Mouse (Mus musculus): Measurements from ENCODE around the gene Plekhj1. TPM values are rescaled to one million over a fixed set of nuclear protein-coding genes. Genes with fewer than 3 reads are reported as not detected.

Gene Plekhj1
- polyA plus RNA-seq, 1 experiment from 2014 or later: 75.4 TPM

DNA sequence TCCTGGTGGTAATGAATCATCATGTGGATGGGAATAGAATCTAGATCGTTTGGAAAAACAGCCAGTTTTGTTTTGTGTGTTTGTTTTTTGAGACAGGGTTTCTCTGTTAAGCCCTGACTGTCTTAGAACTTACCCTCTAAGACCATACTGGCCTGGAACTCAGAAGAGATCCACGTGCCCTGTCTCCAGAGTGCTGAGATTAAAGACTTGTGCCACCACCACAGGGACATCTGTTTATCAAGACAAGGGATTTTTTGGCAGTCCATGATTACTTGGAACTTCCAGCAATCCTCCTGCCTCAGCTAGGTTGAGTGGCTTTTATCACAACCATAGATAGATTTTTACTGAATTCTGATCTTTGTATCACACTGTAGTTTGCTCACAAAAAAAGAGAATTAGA is 26.4 kb upstream of the Plekhj1 start:
- H3K4me1 ChIP-seq (ENCODE audit: control insufficient read depth in 2 of 2, insufficient read depth in 2 of 2, low read length in 2 of 2): peaks cover 2 to 17% of the 10 kb centered on the region in 2 experiments; a peak in 3 of 4 replicates
- H3K36me3 ChIP-seq (ENCODE audit: control insufficient read depth, insufficient read depth, low read length): peaks cover 20% of the 10 kb centered on the region
- 72% methylated on average over 2 of the region's 2 CpGs for WGBS
- H3K4me2 ChIP-seq (ENCODE audit: low read length): no peak overlapping the region
- H3K27me3 ChIP-seq (ENCODE audit: control insufficient read depth, insufficient read depth, low read length): no peaks in the 10 kb centered on the region
- ATAC-seq (ENCODE audit: insufficient number of reproducible peaks, insufficient read depth, low FRiP score, low read depth): no peak
- H3K27ac ChIP-seq (replicated peaks in 1 of 2; ENCODE audit: control insufficient read depth in 1 of 2, insufficient read depth in 1 of 2, low read depth in 2 of 2, low read length in 2 of 2): no peak overlapping the region; a peak in 1 of 4 replicates
- no peak overlapping the region for H3K9ac ChIP-seq (ENCODE audit: low read length)
- H3K4me3 ChIP-seq (ENCODE audit: control insufficient read depth in 1 of 2, insufficient read depth in 1 of 2, low read depth in 1 of 2, low read length in 2 of 2): no peak overlapping the region
- no peaks in the 10 kb centered on the region for H3K9me3 ChIP-seq (ENCODE audit: control insufficient read depth, low read length)

DNA sequence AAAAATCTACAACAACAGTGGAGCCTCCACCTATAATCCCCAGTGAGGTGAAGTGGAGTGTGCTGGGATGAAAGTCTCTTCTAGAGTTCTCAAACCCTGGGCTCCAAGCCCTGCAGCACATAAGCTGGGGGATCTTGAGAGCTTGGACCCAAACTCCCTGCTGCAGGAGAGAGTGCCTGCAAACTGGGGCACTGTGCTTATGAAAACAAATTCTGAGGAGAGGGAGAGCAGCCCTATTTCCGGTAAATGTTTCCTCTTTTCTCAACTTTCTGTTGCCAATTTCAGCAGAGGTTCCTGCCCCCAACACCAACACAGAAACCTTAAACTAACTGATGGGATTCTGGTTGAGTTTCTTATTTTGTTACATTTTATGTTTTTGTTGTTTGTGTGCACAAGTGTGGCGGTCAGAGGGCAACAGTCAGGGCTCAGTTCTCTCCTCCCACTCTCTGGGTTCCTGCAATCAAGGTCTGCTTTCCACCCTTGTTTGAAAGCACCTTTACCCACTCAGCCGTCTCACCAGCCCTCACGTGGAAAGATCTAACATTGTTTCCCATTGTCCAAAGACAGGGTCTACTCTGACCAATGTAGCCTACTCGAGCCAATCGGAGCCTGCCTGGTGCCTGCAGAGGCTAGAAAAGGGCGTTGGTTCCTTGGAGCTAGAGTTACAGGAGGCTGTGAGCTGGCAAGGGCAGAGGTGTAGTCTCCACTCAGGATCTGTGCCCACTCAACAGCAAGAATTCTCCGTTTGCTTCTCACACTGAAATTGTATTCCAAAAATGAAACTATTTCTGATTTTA is 25.6 kb upstream of the Plekhj1 start:
- H3K27ac ChIP-seq (replicated peaks in 1 of 2; ENCODE audit: control insufficient read depth in 1 of 2, insufficient read depth in 1 of 2, low read depth in 2 of 2, low read length in 2 of 2): peak overlapping the region in 1 of 2 experiments; percentile 36; a peak in 2 of 4 replicates
- ATAC-seq (ENCODE audit: insufficient number of reproducible peaks, insufficient read depth, low FRiP score, low read depth): no peak
- WGBS: 56% methylated on average over 8 of the region's 8 CpGs

DNA sequence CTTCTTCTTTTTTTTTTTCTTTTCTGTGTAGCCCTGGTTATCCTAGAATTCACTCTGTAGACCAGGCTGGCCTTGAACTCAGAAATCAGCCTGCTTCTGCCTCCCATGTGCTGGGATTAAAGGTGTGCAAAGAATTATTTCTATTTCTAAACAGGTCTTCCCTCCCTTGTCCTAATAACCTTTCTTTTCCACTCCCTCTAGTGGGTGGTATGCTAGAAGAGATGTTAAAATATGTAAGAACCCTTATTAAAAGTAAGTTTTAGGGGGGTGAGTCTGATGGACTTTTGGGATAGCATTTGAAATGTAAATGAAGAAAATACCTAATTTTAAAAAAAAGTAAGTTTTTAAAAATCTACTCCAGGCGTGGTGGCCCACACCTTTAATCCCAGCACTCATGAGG is 24.9 kb upstream of the Plekhj1 start:
- no peak overlapping the region for H3K4me2 ChIP-seq (ENCODE audit: low read length)
- no peaks in the 10 kb centered on the region for H3K27me3 ChIP-seq (ENCODE audit: control insufficient read depth, insufficient read depth, low read length)
- 80% methylated on average over 1 of the region's 1 CpGs for WGBS
- peaks cover 2 to 9% of the 10 kb centered on the region in 2 experiments; a peak in 3 of 4 replicates for H3K4me1 ChIP-seq (ENCODE audit: control insufficient read depth in 2 of 2, insufficient read depth in 2 of 2, low read length in 2 of 2)
- no peaks in the 10 kb centered on the region for H3K9me3 ChIP-seq (ENCODE audit: control insufficient read depth, low read length)
- H3K36me3 ChIP-seq (ENCODE audit: control insufficient read depth, insufficient read depth, low read length): peaks cover 7% of the 10 kb centered on the region; the same call in 1 of the 2 replicates
- H3K9ac ChIP-seq (ENCODE audit: low read length): no peak overlapping the region
- no peak for ATAC-seq (ENCODE audit: insufficient number of reproducible peaks, insufficient read depth, low FRiP score, low read depth)
- H3K4me3 ChIP-seq (ENCODE audit: control insufficient read depth in 1 of 2, insufficient read depth in 1 of 2, low read depth in 1 of 2, low read length in 2 of 2): no peak overlapping the region
- no peak overlapping the region for H3K27ac ChIP-seq (replicated peaks in 1 of 2; ENCODE audit: control insufficient read depth in 1 of 2, insufficient read depth in 1 of 2, low read depth in 2 of 2, low read length in 2 of 2)

More for the DNA sequence above, 25.6 kb upstream of the Plekhj1 start:
- H3K4me1 ChIP-seq (ENCODE audit: control insufficient read depth in 2 of 2, insufficient read depth in 2 of 2, low read length in 2 of 2): peaks cover 2 to 11% of the 10 kb centered on the region in 2 experiments; a peak in 3 of 4 replicates
- no peaks in the 10 kb centered on the region for H3K27me3 ChIP-seq (ENCODE audit: control insufficient read depth, insufficient read depth, low read length)
- H3K4me2 ChIP-seq (ENCODE audit: low read length): no peak overlapping the region
- H3K9ac ChIP-seq (ENCODE audit: low read length): no peak overlapping the region
- H3K36me3 ChIP-seq (ENCODE audit: control insufficient read depth, insufficient read depth, low read length): peaks cover 12% of the 10 kb centered on the region
- H3K4me3 ChIP-seq (ENCODE audit: control insufficient read depth in 1 of 2, insufficient read depth in 1 of 2, low read depth in 1 of 2, low read length in 2 of 2): no peak overlapping the region
- H3K9me3 ChIP-seq (ENCODE audit: control insufficient read depth, low read length): no peaks in the 10 kb centered on the region

DNA sequence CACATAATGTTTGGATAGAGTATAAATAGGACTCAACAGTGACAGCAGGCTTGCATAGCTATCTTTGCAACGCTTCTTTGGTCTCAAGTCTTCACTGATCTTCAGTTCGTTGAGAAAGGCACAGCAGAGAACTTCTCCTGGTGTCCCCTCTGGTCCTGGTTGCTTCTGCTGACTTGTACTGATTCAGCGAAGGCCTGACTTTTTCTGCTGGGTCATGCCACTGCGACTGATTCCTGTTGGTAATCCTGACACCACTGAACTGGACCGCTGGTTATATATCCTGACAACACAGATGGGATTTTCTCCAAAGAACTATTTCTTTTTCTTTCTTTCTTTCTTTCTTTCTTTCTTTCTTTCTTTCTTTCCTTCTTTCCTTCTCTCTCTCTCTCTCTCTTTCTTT is 24.1 kb upstream of the Plekhj1 start:
- Histone ChIP-seq H3K4me2 (ENCODE audit: low read length) (no peak overlapping the region), H3K4me3 (ENCODE audit: control insufficient read depth in 1 of 2, insufficient read depth in 1 of 2, low read depth in 1 of 2, low read length in 2 of 2) (no peak overlapping the region), H3K9me3 (ENCODE audit: control insufficient read depth, low read length) (no peaks in the 10 kb centered on the region), H3K36me3 (ENCODE audit: control insufficient read depth, insufficient read depth, low read length) (0 out of 2 replicates have a peak, but pooled peaks cover 1% of the 10 kb centered on the region), H3K4me1 (ENCODE audit: control insufficient read depth in 2 of 2, insufficient read depth in 2 of 2, low read length in 2 of 2) (peaks cover 0 to under 1% of the 10 kb centered on the region in 2 experiments; a peak in 2 of 4 replicates), H3K9ac (ENCODE audit: low read length) (no peak overlapping the region), H3K27me3 (ENCODE audit: control insufficient read depth, insufficient read depth, low read length) (no peaks in the 10 kb centered on the region), H3K27ac (replicated peaks in 1 of 2; ENCODE audit: control insufficient read depth in 1 of 2, insufficient read depth in 1 of 2, low read depth in 2 of 2, low read length in 2 of 2) (no peak overlapping the region)
- WGBS: 83% methylated on average over 5 of the region's 5 CpGs
- no peak for ATAC-seq (ENCODE audit: insufficient number of reproducible peaks, insufficient read depth, low FRiP score, low read depth)

DNA sequence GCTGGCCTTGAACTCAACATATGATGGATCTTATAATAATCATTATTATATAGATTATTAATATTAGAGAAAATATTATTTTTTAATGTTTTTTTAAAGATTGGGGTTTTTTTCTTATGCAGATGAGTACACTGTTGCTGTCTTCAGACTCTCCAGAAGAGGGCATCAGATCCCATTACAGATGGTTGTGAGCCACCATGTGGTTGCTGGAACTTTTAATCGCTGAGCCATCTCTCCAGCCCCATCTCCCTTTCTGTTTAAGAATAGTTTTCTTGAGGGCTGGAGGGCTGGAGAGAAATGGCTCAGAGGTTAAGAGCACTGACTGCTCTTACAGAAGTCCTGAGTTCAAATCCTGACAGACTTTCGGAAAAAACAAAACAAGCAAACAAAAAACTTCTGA is 23.6 kb upstream of the Plekhj1 start:
- no peak overlapping the region for H3K27ac ChIP-seq (replicated peaks in 1 of 2; ENCODE audit: control insufficient read depth in 1 of 2, insufficient read depth in 1 of 2, low read depth in 2 of 2, low read length in 2 of 2)
- no peak for ATAC-seq (ENCODE audit: insufficient number of reproducible peaks, insufficient read depth, low FRiP score, low read depth)
- no peaks in the 10 kb centered on the region for H3K36me3 ChIP-seq (ENCODE audit: control insufficient read depth, insufficient read depth, low read length)
- WGBS: 36% methylated on average over 2 of the region's 2 CpGs
- no peaks in the 10 kb centered on the region for H3K4me1 ChIP-seq (ENCODE audit: control insufficient read depth in 2 of 2, insufficient read depth in 2 of 2, low read length in 2 of 2)
- H3K27me3 ChIP-seq (ENCODE audit: control insufficient read depth, insufficient read depth, low read length): no peaks in the 10 kb centered on the region
- no peak overlapping the region for H3K4me2 ChIP-seq (ENCODE audit: low read length)
- H3K9ac ChIP-seq (ENCODE audit: low read length): no peak overlapping the region
- H3K4me3 ChIP-seq (ENCODE audit: control insufficient read depth in 1 of 2, insufficient read depth in 1 of 2, low read depth in 1 of 2, low read length in 2 of 2): no peak overlapping the region
- H3K9me3 ChIP-seq (ENCODE audit: control insufficient read depth, low read length): no peaks in the 10 kb centered on the region

DNA sequence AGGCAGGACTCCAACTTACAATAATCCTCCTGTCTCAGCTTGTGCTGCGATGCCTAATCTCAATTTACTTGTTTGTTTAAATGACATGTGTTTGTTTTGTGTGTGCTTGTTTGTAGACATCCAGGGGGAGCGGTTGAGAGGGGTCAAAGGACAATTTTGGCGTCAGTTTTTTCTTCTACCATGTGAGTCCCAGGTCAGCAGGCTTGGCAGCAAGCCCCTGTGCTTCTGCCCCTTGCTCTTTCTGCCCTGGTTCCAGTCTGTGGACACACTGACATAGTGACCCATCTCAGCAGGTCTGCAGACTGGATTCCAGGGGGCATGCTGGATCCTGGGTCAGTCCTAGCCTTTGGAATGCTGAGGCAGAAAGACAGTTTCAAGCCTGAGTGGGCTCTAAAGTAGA is 21.0 kb upstream of the Plekhj1 start:
- ATAC-seq (ENCODE audit: insufficient number of reproducible peaks, insufficient read depth, low FRiP score, low read depth): no peak
- no peak overlapping the region for H3K4me3 ChIP-seq (ENCODE audit: control insufficient read depth in 1 of 2, insufficient read depth in 1 of 2, low read depth in 1 of 2, low read length in 2 of 2)
- no peak overlapping the region for H3K4me2 ChIP-seq (ENCODE audit: low read length)
- H3K36me3 ChIP-seq (ENCODE audit: control insufficient read depth, insufficient read depth, low read length): no peaks in the 10 kb centered on the region
- WGBS: 43% methylated on average over 3 of the region's 3 CpGs
- no peaks in the 10 kb centered on the region for H3K27me3 ChIP-seq (ENCODE audit: control insufficient read depth, insufficient read depth, low read length)
- no peaks in the 10 kb centered on the region for H3K4me1 ChIP-seq (ENCODE audit: control insufficient read depth in 2 of 2, insufficient read depth in 2 of 2, low read length in 2 of 2)
- no peak overlapping the region for H3K9ac ChIP-seq (ENCODE audit: low read length)
- H3K9me3 ChIP-seq (ENCODE audit: control insufficient read depth, low read length): no peaks in the 10 kb centered on the region
- H3K27ac ChIP-seq (replicated peaks in 1 of 2; ENCODE audit: control insufficient read depth in 1 of 2, insufficient read depth in 1 of 2, low read depth in 2 of 2, low read length in 2 of 2): no peak overlapping the region

DNA sequence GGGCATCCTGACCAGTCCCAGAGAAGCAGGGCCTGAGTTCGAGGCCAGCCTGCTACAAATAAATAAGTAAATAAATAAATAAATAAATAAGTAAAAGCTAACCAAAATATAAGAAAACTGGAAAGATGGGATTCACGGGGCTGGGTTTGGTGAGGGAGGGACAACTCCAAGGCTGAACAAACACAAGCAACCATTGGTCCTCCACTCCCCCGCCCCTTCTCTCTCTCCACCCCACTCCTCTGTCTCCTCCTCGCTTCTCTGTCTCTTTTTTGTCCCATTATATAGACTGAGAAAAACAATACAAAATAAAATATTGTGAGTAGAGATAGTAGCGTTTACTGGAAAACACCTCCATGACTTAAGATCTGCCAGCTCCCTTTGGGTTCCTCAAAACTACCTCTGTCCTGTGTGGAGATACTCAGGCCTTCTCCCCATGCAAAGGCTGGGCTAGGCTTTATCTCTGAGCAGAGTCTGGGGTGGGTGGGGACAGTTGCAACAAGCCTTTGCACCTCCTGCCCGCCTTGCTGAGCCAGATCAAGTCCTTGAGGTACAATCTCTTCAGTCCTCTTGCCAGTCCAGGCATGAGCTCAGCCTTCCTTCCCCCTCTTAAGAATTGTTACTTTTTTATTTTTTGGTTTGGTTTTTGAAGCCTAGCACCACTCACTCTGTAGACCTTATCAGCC is 20.3 kb upstream of the Plekhj1 start:
- Histone ChIP-seq H3K4me3 (ENCODE audit: control insufficient read depth in 1 of 2, insufficient read depth in 1 of 2, low read depth in 1 of 2, low read length in 2 of 2) (no peak overlapping the region), H3K4me2 (ENCODE audit: low read length) (no peak overlapping the region), H3K36me3 (ENCODE audit: control insufficient read depth, insufficient read depth, low read length) (no peaks in the 10 kb centered on the region), H3K9ac (ENCODE audit: low read length) (no peak overlapping the region), H3K4me1 (ENCODE audit: control insufficient read depth in 2 of 2, insufficient read depth in 2 of 2, low read length in 2 of 2) (no peaks in the 10 kb centered on the region), H3K27ac (replicated peaks in 1 of 2; ENCODE audit: control insufficient read depth in 1 of 2, insufficient read depth in 1 of 2, low read depth in 2 of 2, low read length in 2 of 2) (no peak overlapping the region), H3K27me3 (ENCODE audit: control insufficient read depth, insufficient read depth, low read length) (no peaks in the 10 kb centered on the region), H3K9me3 (ENCODE audit: control insufficient read depth, low read length) (no peaks in the 10 kb centered on the region)
- WGBS: 59% methylated on average over 6 of the region's 6 CpGs
- ATAC-seq (ENCODE audit: insufficient number of reproducible peaks, insufficient read depth, low FRiP score, low read depth): no peak

Measured in heart, embryonic 14.5 days (tissue).